Mouse (Mus musculus): ENCODE measurements around the gene Pccb. TPM values are rescaled to one million over a fixed set of nuclear protein-coding genes. Genes with fewer than 3 reads are reported as not detected.

The Pccb gene
- polyA plus RNA-seq, 1 experiment: 19.1 TPM

- Histone ChIP-seq H3K27ac (ENCODE audit: control insufficient read depth, insufficient read depth, low read depth, low read length, poor library complexity) (no peak overlapping the region), H3K4me1 (ENCODE audit: control insufficient read depth, insufficient read depth, low read length) (no peaks in the 10 kb centered on the region), H3K4me3 (replicated peaks; ENCODE audit: control insufficient read depth, low read depth, low read length) (no peak overlapping the region)
- WGBS: 84% methylated on average over 2 of the region's 2 CpGs
- no peak for TF ChIP-seq CTCF (IDR thresholded peaks at IDR 0.05; ENCODE audit: control insufficient read depth, insufficient read depth, low read length)
- TF ChIP-seq POLR2A (IDR thresholded peaks at IDR 0.05; ENCODE audit: borderline replicate concordance, control insufficient read depth, low read depth, low read length): no peak
These were observed 65.2 kb downstream of the Pccb start for GRCm38 (mm10) chr9:100969461-100969860.

- Histone ChIP-seq H3K27ac (ENCODE audit: control insufficient read depth, insufficient read depth, low read depth, low read length, poor library complexity) (no peak overlapping the region), H3K4me3 (replicated peaks; ENCODE audit: control insufficient read depth, low read depth, low read length) (no peak overlapping the region), H3K4me1 (ENCODE audit: control insufficient read depth, insufficient read depth, low read length) (no peaks in the 10 kb centered on the region)
- TF ChIP-seq CTCF (IDR thresholded peaks at IDR 0.05; ENCODE audit: control insufficient read depth, insufficient read depth, low read length): no peak
- TF ChIP-seq POLR2A (IDR thresholded peaks at IDR 0.05; ENCODE audit: borderline replicate concordance, control insufficient read depth, low read depth, low read length): no peak
- 53% methylated on average over 4 of the region's 4 CpGs for WGBS
These were observed 70.6 kb downstream of the Pccb start for GRCm38 (mm10) chr9:100964106-100964505.

GRCm38 (mm10) chr9:100963428-100963912 is 71.2 kb downstream of the Pccb start:
- WGBS: 65% methylated on average over 1 of the region's 1 CpGs
- Histone ChIP-seq H3K4me1 (ENCODE audit: control insufficient read depth, insufficient read depth, low read length) (no peaks in the 10 kb centered on the region), H3K27ac (ENCODE audit: control insufficient read depth, insufficient read depth, low read depth, low read length, poor library complexity) (no peak overlapping the region), H3K4me3 (replicated peaks; ENCODE audit: control insufficient read depth, low read depth, low read length) (no peak overlapping the region)
- TF ChIP-seq CTCF (IDR thresholded peaks at IDR 0.05; ENCODE audit: control insufficient read depth, insufficient read depth, low read length): no peak
- TF ChIP-seq POLR2A (IDR thresholded peaks at IDR 0.05; ENCODE audit: borderline replicate concordance, control insufficient read depth, low read depth, low read length): no peak

GRCm38 (mm10) chr9:100962903-100963427 is 71.7 kb downstream of the Pccb start:
- Histone ChIP-seq H3K4me3 (replicated peaks; ENCODE audit: control insufficient read depth, low read depth, low read length) (no peak overlapping the region), H3K27ac (ENCODE audit: control insufficient read depth, insufficient read depth, low read depth, low read length, poor library complexity) (no peak overlapping the region), H3K4me1 (ENCODE audit: control insufficient read depth, insufficient read depth, low read length) (no peaks in the 10 kb centered on the region)
- 66% methylated on average over 5 of the region's 5 CpGs for WGBS
- TF ChIP-seq POLR2A (IDR thresholded peaks at IDR 0.05; ENCODE audit: borderline replicate concordance, control insufficient read depth, low read depth, low read length) (no peak), CTCF (IDR thresholded peaks at IDR 0.05; ENCODE audit: control insufficient read depth, insufficient read depth, low read length) (no peak)

GRCm38 (mm10) chr9:100951481-100951880 is 83.2 kb downstream of the Pccb start:
- TF ChIP-seq POLR2A (IDR thresholded peaks at IDR 0.05; ENCODE audit: borderline replicate concordance, control insufficient read depth, low read depth, low read length): no peak
- no peak for TF ChIP-seq CTCF (IDR thresholded peaks at IDR 0.05; ENCODE audit: control insufficient read depth, insufficient read depth, low read length)
- WGBS: 15% methylated on average over 4 of the region's 4 CpGs
- no peak overlapping the region for H3K27ac ChIP-seq (ENCODE audit: control insufficient read depth, insufficient read depth, low read depth, low read length, poor library complexity)
- no peak overlapping the region for H3K4me3 ChIP-seq (replicated peaks; ENCODE audit: control insufficient read depth, low read depth, low read length)
- no peaks in the 10 kb centered on the region for H3K4me1 ChIP-seq (ENCODE audit: control insufficient read depth, insufficient read depth, low read length)

- no peak overlapping the region for H3K27ac ChIP-seq (ENCODE audit: control insufficient read depth, insufficient read depth, low read depth, low read length, poor library complexity)
- 64% methylated on average over 5 of the region's 5 CpGs for WGBS
These were observed 89.9 kb downstream of the Pccb start for GRCm38 (mm10) chr9:100944677-100945365.

GRCm38 (mm10) chr9:100942042-100942441 is 92.7 kb downstream of the Pccb start:
- Histone ChIP-seq H3K27ac (ENCODE audit: control insufficient read depth, insufficient read depth, low read depth, low read length, poor library complexity) (no peak overlapping the region), H3K4me3 (replicated peaks; ENCODE audit: control insufficient read depth, low read depth, low read length) (no peak overlapping the region), H3K4me1 (ENCODE audit: control insufficient read depth, insufficient read depth, low read length) (no peaks in the 10 kb centered on the region)
- TF ChIP-seq POLR2A (IDR thresholded peaks at IDR 0.05; ENCODE audit: borderline replicate concordance, control insufficient read depth, low read depth, low read length) (no peak), CTCF (IDR thresholded peaks at IDR 0.05; ENCODE audit: control insufficient read depth, insufficient read depth, low read length) (no peak)
- whole genome bisulfite sequencing: 91% methylated on average over 2 of the region's 2 CpGs

More at GRCm38 (mm10) chr9:100944677-100945365, 89.9 kb downstream of the Pccb start:
- TF ChIP-seq CTCF (IDR thresholded peaks at IDR 0.05; ENCODE audit: control insufficient read depth, insufficient read depth, low read length) (no peak), POLR2A (IDR thresholded peaks at IDR 0.05; ENCODE audit: borderline replicate concordance, control insufficient read depth, low read depth, low read length) (no peak)
- Histone ChIP-seq H3K4me1 (ENCODE audit: control insufficient read depth, insufficient read depth, low read length) (no peaks in the 10 kb centered on the region), H3K4me3 (replicated peaks; ENCODE audit: control insufficient read depth, low read depth, low read length) (no peak overlapping the region)

Other genes with a start within 250 kb of the Pccb start
- gene Msl2, start 39.2 kb upstream of the Pccb start, polyA plus RNA-seq (2011; ENCODE audit: insufficient read depth, insufficient read length, low replicate concordance, missing spikeins): 17.5 and 28.9 TPM in 2 replicates
- gene Ppp2r3a, start 216.9 kb upstream of the Pccb start, polyA plus RNA-seq (2011; ENCODE audit: insufficient read depth, insufficient read length, low replicate concordance, missing spikeins): 0.95 and 1.9 TPM in 2 replicates

Measured in bone marrow, adult 2 months (tissue).